Mouse (Mus musculus) small intestine, adult 2 months (tissue): Measurements from ENCODE around the gene Rab11a.

Experiments used
- CTCF ChIP-seq: fragments of 200-500 bp; IDR thresholded peaks from 2 replicates; pipeline ENCODE4 v1.5.1; 2012; ENCODE audit warnings: low read depth, mild to moderate bottlenecking, control low read depth, inconsistent platforms, low read length, moderate library complexity, mixed read lengths; ENCODE audit not compliant: insufficient replicate concordance, insufficient read length; ENCODE audit errors: extremely low read depth
- POLR2A ChIP-seq: fragments of 200-500 bp; IDR thresholded peaks from 2 replicates; pipeline ENCODE4 v1.6.1; 2012; ENCODE audit warnings: low read depth, mild to moderate bottlenecking, control low read depth, inconsistent platforms, low read length, moderate library complexity

DNA sequence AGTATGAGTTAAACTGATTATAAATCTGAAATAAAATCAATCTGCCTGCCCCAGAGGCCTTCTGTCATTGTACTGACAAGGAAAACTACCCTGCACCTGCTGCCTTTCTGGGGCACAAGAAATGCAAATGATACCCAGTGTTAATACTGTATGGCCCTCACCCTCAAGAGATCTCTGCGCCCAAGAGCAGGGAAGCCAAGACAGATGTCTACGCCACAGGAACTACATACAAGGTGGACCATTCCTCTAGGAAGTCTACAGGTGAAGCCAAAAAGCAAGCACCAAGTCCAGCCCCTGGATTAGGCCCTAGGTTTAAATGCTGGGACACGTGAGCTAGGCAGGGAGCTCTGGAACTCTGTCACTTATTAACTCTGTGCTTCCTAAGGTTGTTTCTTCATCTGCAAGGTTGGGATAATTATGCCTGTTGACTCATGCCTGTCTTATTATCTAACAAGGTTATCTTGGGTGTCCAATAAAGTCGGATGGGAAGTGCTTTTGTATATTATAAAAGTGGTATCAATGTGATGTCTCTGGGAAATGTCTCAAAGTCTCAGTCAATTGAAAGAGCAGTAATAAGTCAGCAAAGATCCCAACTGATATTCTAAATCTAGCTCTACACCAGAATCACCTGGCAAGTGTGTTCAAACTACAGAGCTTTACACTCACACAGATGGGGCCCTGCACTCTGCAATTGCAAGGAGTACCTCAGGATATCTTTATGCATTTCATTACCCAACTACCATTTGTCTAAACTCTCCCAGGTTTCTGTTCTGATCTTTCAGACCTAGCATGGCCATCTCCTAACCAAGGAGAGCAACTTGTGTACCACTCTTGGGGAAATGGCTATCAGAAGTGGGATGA, 36.9 kb downstream of the Rab11a start:
- no peak for TF ChIP-seq POLR2A
- TF ChIP-seq CTCF, result no peak
